Mouse (Mus musculus): ENCODE measurements around the gene Htatip2. TPM values are rescaled to one million over a fixed set of nuclear protein-coding genes. Genes with fewer than 3 reads are reported as not detected.

Gene Htatip2
- total RNA-seq, 2 experiments from 2014 or later = 15.5 to 17.5 TPM

- no peak for DNase-seq (ENCODE audit: low spot score in 2 of 2)
Measured at GRCm38 (mm10) chr7:49785141-49785540, 26.2 kb downstream of the Htatip2 start.

- DNase-seq (ENCODE audit: low spot score in 2 of 2) = peak; percentile 60 to 65
Measured at GRCm38 (mm10) chr7:49786618-49787382, 27.9 kb downstream of the Htatip2 start.

GRCm38 (mm10) chr7:49787383-49787645 lies 28.4 kb downstream of the Htatip2 start:
- DNase-seq (ENCODE audit: low spot score in 2 of 2) = no peak

- DNase-seq (ENCODE audit: low spot score in 2 of 2) = no peak
Measured at GRCm38 (mm10) chr7:49794304-49794703, 35.4 kb downstream of the Htatip2 start.

DNA sequence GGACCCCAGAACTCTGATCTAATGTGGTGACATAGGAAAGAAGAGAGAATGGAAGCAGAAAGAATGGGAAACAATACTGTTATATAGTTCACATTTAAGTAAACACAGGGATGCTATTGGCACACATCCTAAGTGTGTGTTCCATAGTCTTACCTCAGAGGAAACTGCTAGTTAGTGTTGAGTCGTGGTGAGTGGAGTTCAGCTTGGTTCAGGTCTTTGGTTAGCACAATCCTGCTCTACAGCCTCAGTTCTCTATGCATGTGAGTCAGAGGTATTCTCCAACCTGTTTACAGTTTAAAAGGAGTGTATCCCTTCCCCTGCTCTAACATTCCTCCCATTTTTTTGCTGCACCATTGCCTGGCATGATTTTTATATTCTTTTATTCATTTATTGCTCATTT lies 38.3 kb downstream of the Htatip2 start:
- DNase-seq (ENCODE audit: low spot score in 2 of 2) = no peak

DNA sequence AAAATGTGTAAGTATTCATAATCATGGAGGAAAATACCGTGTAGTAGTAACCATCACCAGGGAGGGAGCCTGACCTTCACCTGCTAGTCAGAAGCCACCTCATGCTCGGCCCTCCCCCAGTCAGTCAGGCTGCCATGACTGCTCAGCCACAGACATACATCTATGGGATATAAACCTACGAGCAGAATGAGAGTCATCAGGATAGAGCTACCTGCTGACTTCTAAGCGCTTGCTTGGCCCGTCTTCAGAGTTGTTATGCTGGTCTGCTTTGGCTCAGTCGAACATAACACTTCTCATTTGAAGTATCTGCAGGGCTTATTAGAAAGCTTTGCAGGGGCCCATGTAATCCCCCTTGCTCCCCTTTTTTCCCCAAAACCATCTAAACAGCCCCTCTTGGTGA lies 44.6 kb downstream of the Htatip2 start:
- DNase-seq (ENCODE audit: low spot score in 2 of 2) = no peak

- no peak for DNase-seq (ENCODE audit: low spot score in 2 of 2)
Measured at GRCm38 (mm10) chr7:49804638-49805165, 45.8 kb downstream of the Htatip2 start.

DNA sequence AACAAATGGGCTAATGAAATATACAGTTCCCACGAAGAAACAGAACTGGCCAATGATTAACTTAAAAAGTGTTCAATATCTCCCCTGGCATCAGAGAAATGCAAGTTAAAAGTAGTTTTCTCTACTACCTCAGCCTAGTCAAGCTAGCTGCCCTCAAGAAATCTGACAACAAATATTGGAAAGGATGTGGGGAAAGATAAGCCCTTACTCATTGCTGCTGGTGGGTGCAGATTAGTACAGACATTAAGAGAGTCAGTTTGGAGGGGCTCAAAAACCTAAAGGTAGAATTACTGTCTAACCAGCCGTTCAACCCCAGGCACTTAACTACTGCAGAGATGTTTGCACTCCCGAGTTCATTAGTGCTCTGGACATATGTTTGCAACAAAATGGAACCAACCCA lies 46.7 kb downstream of the Htatip2 start:
- no peak for DNase-seq (ENCODE audit: low spot score in 2 of 2)

- no peak for DNase-seq (ENCODE audit: low spot score in 2 of 2)
Measured at GRCm38 (mm10) chr7:49807093-49807682, 48.3 kb downstream of the Htatip2 start.

DNA sequence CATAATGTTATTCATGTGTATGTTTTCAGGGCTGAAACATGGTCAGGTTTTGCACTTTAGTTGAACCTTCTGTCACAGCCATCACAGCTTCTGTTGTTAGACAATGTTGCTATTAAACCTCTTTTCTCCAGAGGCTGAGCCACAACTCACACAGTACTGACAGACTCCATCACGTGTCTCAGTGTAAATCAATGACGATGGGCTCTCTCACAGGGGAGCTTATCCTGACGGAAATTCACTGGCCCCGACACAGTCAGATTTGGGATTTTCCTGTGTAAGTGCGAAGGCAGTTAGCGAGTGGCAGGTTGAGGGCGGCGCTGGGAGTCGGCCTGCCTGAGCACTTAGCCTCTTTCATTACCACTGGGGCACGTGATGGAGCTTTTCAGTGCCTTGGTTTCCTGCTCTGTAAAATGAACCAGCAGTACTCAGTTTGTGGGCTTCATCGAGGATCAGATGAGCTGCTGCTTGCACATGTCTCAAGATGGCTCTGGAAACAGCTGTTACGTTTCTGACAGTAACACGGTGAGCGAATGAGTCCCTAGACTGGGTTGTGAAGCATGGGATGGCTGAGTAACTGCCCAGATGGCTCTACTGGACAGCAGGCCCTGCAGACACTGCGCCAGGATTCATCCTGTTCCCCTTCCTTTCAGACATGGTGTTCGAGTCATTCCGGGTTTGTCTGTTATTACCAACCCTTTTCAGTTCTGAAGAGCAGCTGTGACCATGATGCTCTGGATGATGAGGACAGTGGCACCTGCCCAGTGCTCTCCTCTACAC lies 49.1 kb downstream of the Htatip2 start:
- DNase-seq (ENCODE audit: low spot score in 2 of 2) = no peak

DNA sequence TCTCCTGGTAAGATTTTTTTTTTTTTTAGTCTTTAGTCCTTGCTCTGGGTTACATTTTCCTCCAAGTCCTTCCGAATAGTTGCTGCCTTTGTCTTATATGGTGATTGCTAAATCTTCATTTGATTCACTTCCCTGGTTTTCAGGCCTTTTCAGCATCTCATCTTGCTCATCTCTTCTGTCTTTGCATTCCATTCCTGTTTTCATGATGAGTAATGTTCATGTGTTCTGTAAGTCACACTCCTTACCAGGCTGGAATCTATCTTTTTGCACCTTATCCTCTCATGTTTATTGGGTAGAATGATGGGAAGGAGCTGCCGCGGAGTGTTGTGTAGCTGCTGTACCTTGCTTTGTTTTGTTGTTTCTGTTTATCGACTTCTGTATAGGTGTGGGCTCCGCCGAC lies 50.2 kb downstream of the Htatip2 start:
- DNase-seq (ENCODE audit: low spot score in 2 of 2) = no peak

DNA sequence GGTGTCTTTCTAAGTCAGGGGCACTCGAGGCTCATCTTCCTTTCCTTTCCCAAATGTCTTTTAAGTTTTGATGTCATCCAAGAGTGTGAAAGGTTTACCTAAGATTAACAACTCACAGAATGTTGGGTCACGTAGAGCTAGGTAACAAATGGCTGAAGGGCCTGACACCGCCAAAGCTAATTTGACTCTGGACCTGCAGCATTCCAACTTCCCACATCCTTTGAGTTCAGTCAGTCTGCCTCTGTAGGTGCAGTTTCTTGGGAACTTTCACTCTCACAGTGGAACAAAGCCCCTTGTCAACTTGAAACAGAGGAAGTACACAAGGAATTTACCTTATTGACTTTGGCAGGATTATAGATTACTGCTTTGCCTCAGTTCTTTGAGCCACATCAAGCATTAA lies 50.6 kb downstream of the Htatip2 start:
- DNase-seq (ENCODE audit: low spot score in 2 of 2) = no peak

DNA sequence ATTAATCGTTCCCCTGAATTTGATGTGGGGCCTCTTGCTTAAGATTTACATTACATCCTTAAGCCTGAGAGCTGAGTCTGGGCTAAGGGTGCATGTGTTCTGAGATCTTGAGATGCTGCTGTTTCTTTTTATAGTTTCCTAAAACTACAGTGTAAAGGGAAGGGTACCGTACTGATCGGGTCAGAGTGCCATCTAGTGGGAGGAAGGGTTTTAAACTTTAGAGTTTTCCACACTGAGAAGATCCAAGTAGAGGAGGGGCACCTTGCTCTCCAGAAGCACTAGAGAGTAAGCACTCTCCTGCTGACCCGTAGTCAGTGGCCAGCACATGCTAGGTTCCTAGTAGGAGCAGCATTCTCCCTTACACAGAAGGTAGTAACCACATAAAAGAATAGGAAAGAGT lies 52.4 kb downstream of the Htatip2 start:
- peak in 1 of 2 experiments; percentile 14 for DNase-seq (ENCODE audit: low spot score in 2 of 2)

DNA sequence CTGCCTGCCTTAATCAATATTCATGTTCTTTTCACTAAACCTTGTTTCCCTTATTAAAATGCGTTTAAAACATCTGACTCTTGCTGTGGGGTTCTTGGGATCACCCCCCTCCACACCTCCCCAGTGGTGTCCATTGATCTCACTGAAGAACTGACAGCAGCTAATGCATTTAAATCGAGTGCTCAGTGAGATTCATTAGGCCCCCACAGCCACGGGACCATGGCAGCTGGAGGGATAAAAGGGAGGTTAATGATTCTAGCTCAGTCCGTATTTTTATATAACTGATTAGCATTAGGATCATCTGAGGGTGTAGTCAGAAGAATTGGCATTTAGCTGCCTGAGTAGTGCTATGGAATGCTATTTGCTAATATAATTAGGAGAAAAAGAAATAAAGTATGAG lies 60.5 kb downstream of the Htatip2 start:
- no peak for DNase-seq (ENCODE audit: low spot score in 2 of 2)

- no peak for DNase-seq (ENCODE audit: low spot score in 2 of 2)
Measured at GRCm38 (mm10) chr7:49821370-49821769, 62.5 kb downstream of the Htatip2 start.

DNA sequence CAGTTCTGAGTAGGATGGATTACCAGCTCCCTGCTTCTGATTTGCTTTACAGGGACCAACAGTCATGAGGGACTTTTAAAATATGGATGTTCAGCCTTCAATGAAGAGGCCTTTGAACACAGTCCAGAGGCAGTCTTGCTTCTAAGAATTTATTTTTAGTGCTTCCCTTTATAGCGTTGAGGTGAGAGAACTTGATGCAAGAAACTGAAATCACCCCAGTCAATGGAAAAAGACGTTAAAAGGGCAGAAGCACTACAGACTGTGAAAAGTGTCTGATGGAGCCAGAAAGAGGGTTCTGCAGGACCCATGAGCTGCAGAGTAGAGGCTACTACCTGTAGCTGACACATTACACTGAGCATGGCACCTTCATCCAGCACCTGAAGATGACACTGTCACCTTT lies 63.1 kb downstream of the Htatip2 start:
- DNase-seq (ENCODE audit: low spot score in 2 of 2) = no peak

Other genes with a start within 250 kb of the Htatip2 start
- gene Dbx1, start 122.3 kb upstream of the Htatip2 start, total RNA-seq (2021) = not detected
- gene Prmt3, start 19.2 kb downstream of the Htatip2 start, total RNA-seq (2021) = 10 to 100 TPM; 34.6 to 36.5 TPM
- gene Slc6a5, start 151.0 kb downstream of the Htatip2 start, total RNA-seq (2021) = under 1 TPM; 0.12 TPM
- gene Nell1, start 215.7 kb downstream of the Htatip2 start, total RNA-seq (2021) = 10 to 100 TPM; 59.6 to 69.1 TPM

Data from left cerebral cortex, adult 18-20 months (tissue).